Mouse (Mus musculus) common myeloid progenitor, adult 5-6 weeks (primary cell): ENCODE data around the gene Dolk. TPM values are rescaled to one million over a fixed set of nuclear protein-coding genes. Genes with fewer than 3 reads are reported as not detected.

Source experiments
- ATAC-seq: replicated peaks from 2 replicates; pipeline ENCODE4 v1.8.0; 2016; ENCODE audit warnings: low read depth, mild to moderate bottlenecking, moderate TSS enrichment, inconsistent platforms; ENCODE audit not compliant: poor library complexity, severe bottlenecking
- total RNA-seq: library from RNA; stranded (forward); fragments of 200-1000, 187-1606 nt; gene quantifications from 2 replicates; pipeline ENCODE4 v1.2.3, GENCODE M21; 2017

Gene Dolk
- total RNA-seq, 1 experiment from 2014 or later: 12.1 TPM

- ATAC-seq: no peak
Observed at GRCm38 (mm10) chr2:30269241-30269990, 16.7 kb downstream of the Dolk start.

- no peak for ATAC-seq
Observed at GRCm38 (mm10) chr2:30268371-30268770, 17.8 kb downstream of the Dolk start.

- ATAC-seq: no peak
Observed at GRCm38 (mm10) chr2:30267466-30267865, 18.7 kb downstream of the Dolk start.

GRCm38 (mm10) chr2:30266392-30266941, 19.7 kb downstream of the Dolk start:
- no peak for ATAC-seq

- ATAC-seq: no peak
Observed at GRCm38 (mm10) chr2:30265767-30266253, 20.3 kb downstream of the Dolk start, which contains the start of gene Phyhd1. Phyhd1 (plus strand) TSS chr2:30266203.

- ATAC-seq: no peak
Observed at GRCm38 (mm10) chr2:30264671-30265519, 21.2 kb downstream of the Dolk start.

- no peak for ATAC-seq
Observed at GRCm38 (mm10) chr2:30263811-30264210, 22.3 kb downstream of the Dolk start.

- no peak for ATAC-seq
Observed at GRCm38 (mm10) chr2:30262840-30263441, 23.2 kb downstream of the Dolk start.

GRCm38 (mm10) chr2:30261921-30262839, 24.0 kb downstream of the Dolk start:
- no peak for ATAC-seq

GRCm38 (mm10) chr2:30261064-30261736, 24.9 kb downstream of the Dolk start:
- no peak for ATAC-seq

- no peak for ATAC-seq
Observed at GRCm38 (mm10) chr2:30259131-30260064, 26.7 kb downstream of the Dolk start.

GRCm38 (mm10) chr2:30258600-30258999, 27.5 kb downstream of the Dolk start:
- 0 out of 2 replicates have a peak, but pooled peaks have one; percentile 12 for ATAC-seq

- ATAC-seq: peak; percentile 68
Observed at GRCm38 (mm10) chr2:30257699-30258460, 28.3 kb downstream of the Dolk start.

- no peak for ATAC-seq
Observed at GRCm38 (mm10) chr2:30256616-30257350, 29.4 kb downstream of the Dolk start.

GRCm38 (mm10) chr2:30255631-30256395, 30.3 kb downstream of the Dolk start:
- no peak for ATAC-seq
